Mouse (Mus musculus) left cerebral cortex, postnatal 4 days (tissue): ENCODE data around the gene Cd44. TPM values are rescaled to one million over a fixed set of nuclear protein-coding genes. Genes with fewer than 3 reads are reported as not detected.

ENCODE experiments used
- DNase-seq: peaks from one replicate; pipeline ENCODE4 v3.0.0-alpha.2; 2022
- intact Hi-C: fragments of 180-260 bp; cut with DNase I; formaldehyde crosslinking; loops from one replicate; pipeline ENCODE4 v1.15.1; 2025
- total RNA-seq, 2 experiments: library from RNA; stranded (reverse); gene quantifications; 2 replicates each; pipeline ENCODE4 v1.2.3; 2021

Gene Cd44
- total RNA-seq, 2 experiments from 2014 or later = 10.6 to 11.0 TPM

- DNase-seq = no peak
- intact Hi-C loops = no loop called here
These were observed 130.2 kb downstream of the Cd44 start for GRCm38 (mm10) chr2:102771304-102771703.

- peak; percentile 37 for DNase-seq
These were observed 133.2 kb downstream of the Cd44 start for GRCm38 (mm10) chr2:102768267-102768666.

GRCm38 (mm10) chr2:102764602-102765374 is 136.7 kb downstream of the Cd44 start:
- intact Hi-C loops = no loop called here
- DNase-seq = no peak

More at GRCm38 (mm10) chr2:102768267-102768666, 133.2 kb downstream of the Cd44 start:
- intact Hi-C loops = no loop called here

GRCm38 (mm10) chr2:102763991-102764390 is 137.5 kb downstream of the Cd44 start:
- intact Hi-C loops = no loop called here
- no peak for DNase-seq

GRCm38 (mm10) chr2:102763176-102763575 is 138.3 kb downstream of the Cd44 start:
- DNase-seq = no peak
- intact Hi-C loops = no loop called here

Other genes with a start within 250 kb of the Cd44 start
- gene Slc1a2, start 243.0 kb downstream of the Cd44 start, total RNA-seq = 100 to 1,000 TPM; 197 to 218 TPM
- gene Pdhx, start 171.8 kb upstream of the Cd44 start, total RNA-seq = 10 to 100 TPM; 55.4 to 56.6 TPM
- 10 to 100 TPM; 28.4 to 29.9 TPM for gene Apip, start 172.0 kb upstream of the Cd44 start, total RNA-seq